Mouse (Mus musculus) liver, embryonic 14.5 days (tissue): ENCODE measurements around the gene Sgip1.

Source experiments
- CTCF ChIP-seq: IDR thresholded peaks from 2 replicates; pipeline ENCODE4 v1.5.1; 2016; ENCODE audit warnings: antibody characterized with exemption, low read depth, control low read depth
- EP300 ChIP-seq: IDR thresholded peaks from 2 replicates; pipeline ENCODE4 v1.6.1; 2016; ENCODE audit warnings: antibody characterized with exemption, low read depth

DNA sequence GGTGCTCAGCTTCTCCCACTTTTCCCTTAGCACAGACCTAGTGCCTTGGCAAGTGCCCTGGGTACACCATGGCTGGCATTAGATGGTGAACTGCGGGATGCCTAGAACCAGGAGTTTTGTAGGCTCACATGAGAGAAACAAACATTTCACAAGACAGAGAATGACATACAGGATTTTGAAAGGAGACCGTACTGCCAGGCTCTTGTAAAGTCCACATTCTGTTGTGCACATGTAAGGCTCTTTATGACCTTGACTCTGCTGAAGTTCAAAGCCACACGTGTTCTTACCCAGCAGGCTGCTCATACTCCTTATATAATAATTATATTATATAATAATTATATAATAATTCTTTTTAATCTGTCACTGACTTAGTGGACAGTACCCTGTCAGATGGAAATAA is 65.9 kb downstream of the Sgip1 start:
- TF ChIP-seq CTCF (no peak), EP300 (no peak)
